Mouse (Mus musculus) CH12.LX (cell line): ENCODE data around the gene Ppt1. TPM values are rescaled to one million over a fixed set of nuclear protein-coding genes. Genes with fewer than 3 reads are reported as not detected.

ENCODE experiments used
- DNase-seq: peaks from one replicate; pipeline ENCODE4 v3.0.0-alpha.2; 2013; ENCODE audit errors: extremely low read depth
- H3K27ac ChIP-seq: 2 replicates; pipeline ENCODE4 v1.5.1; 2012; ENCODE audit warnings: low read depth, mild to moderate bottlenecking, control low read depth, moderate library complexity; ENCODE audit not compliant: insufficient read depth
- H3K27me3 ChIP-seq: replicated peaks from 2 replicates; pipeline ENCODE3; 2012; ENCODE audit warnings: inconsistent platforms
- H3K36me3 ChIP-seq, 2 experiments: replicated peaks in 1 of 2; 2 replicates each; pipeline versions ENCODE3 to v1.6.1; 2012; ENCODE audit warnings: inconsistent platforms in 1 of 2, low read length in 1 of 2, mild to moderate bottlenecking in 1 of 2, mixed read lengths in 1 of 2, moderate library complexity in 1 of 2; ENCODE audit not compliant: control insufficient read depth in 1 of 2, insufficient read depth in 1 of 2
- H3K4me1 ChIP-seq, 2 experiments: 2 replicates each; pipeline ENCODE4 v1.6.1; 2012; ENCODE audit warnings: inconsistent platforms in 1 of 2, moderate library complexity in 1 of 2; ENCODE audit not compliant: insufficient read depth in 2 of 2, control insufficient read depth in 1 of 2
- H3K4me2 ChIP-seq: 2 replicates; pipeline ENCODE4 v1.6.1; 2012; ENCODE audit warnings: low read depth, mild to moderate bottlenecking, control low read depth; ENCODE audit not compliant: poor library complexity, insufficient read depth, severe bottlenecking
- H3K4me3 ChIP-seq, 3 experiments: fragments of 150-350 bp in 1 of 3; sonication (generic) in 1 of 3; replicated peaks in 1 of 3; 2 replicates each; pipeline versions ENCODE3 to v1.5.1; 2011 to 2012; ENCODE audit warnings: low read depth in 2 of 3, low read length in 2 of 3, mild to moderate bottlenecking in 2 of 3, moderate library complexity in 2 of 3, control low read depth in 1 of 3, improper control_type of control experiment in 1 of 3, inconsistent platforms in 1 of 3, mixed read lengths in 1 of 3; ENCODE audit not compliant: poor library complexity in 1 of 3
- H3K79me2 ChIP-seq: replicated peaks from 2 replicates; pipeline ENCODE4 v1.6.1; 2012; ENCODE audit warnings: mild to moderate bottlenecking, moderate library complexity; ENCODE audit not compliant: control insufficient read depth, poor library complexity, insufficient read depth, severe bottlenecking; ENCODE audit errors: extremely low read depth
- H3K9ac ChIP-seq: 2 replicates; pipeline ENCODE4 v1.6.1; 2012; ENCODE audit warnings: low read depth, mild to moderate bottlenecking, control low read depth, moderate library complexity; ENCODE audit not compliant: insufficient read depth
- H3K9me3 ChIP-seq: replicated peaks from 2 replicates; pipeline ENCODE3; 2012; ENCODE audit warnings: low read length, inconsistent platforms, mixed read lengths
- BHLHE40 ChIP-seq: IDR thresholded peaks from 2 replicates; pipeline ENCODE4 v1.6.1; 2011; ENCODE audit warnings: mild to moderate bottlenecking, low read depth, low read length, improper control_type of control experiment
- CHD1 ChIP-seq: IDR thresholded peaks from 2 replicates; pipeline ENCODE4 v1.6.1; 2012; ENCODE audit warnings: low read depth, low read length, improper control_type of control experiment, inconsistent platforms
- CHD2 ChIP-seq: IDR thresholded peaks from 2 replicates; pipeline ENCODE4 v1.6.1; 2011; ENCODE audit warnings: low read length, improper control_type of control experiment
- CTCF ChIP-seq, 2 experiments: IDR thresholded peaks in 1 of 2; conservative IDR thresholded peaks in 1 of 2; 2 replicates each; pipeline ENCODE4 v1.5.1; 2011 to 2012; ENCODE audit warnings: low read depth in 2 of 2, low read length in 2 of 2, improper control_type of control experiment in 1 of 2, inconsistent platforms in 1 of 2, mild to moderate bottlenecking in 1 of 2, moderate library complexity in 1 of 2
- E2F4 ChIP-seq: IDR thresholded peaks from 2 replicates; pipeline ENCODE4 v1.6.1; 2011; ENCODE audit warnings: low read depth, low read length, improper control_type of control experiment; ENCODE audit not compliant: insufficient replicate concordance
- ELF1 ChIP-seq: IDR thresholded peaks from 2 replicates; pipeline ENCODE4 v1.6.1; 2014; ENCODE audit warnings: low read depth, mild to moderate bottlenecking, inconsistent platforms, low read length, improper control_type of control experiment
- EP300 ChIP-seq: IDR thresholded peaks from 2 replicates; pipeline ENCODE4 v1.6.1; 2011; ENCODE audit warnings: low read length, improper control_type of control experiment
- ETS1 ChIP-seq: conservative IDR thresholded peaks from 2 replicates; pipeline ENCODE4 v1.6.1; 2012; ENCODE audit warnings: low read depth, mild to moderate bottlenecking, inconsistent platforms, low read length, improper control_type of control experiment, moderate library complexity
- GABPA ChIP-seq: IDR thresholded peaks from 2 replicates; pipeline ENCODE4 v1.6.1; 2012; ENCODE audit warnings: low read depth, low read length, improper control_type of control experiment, inconsistent platforms; ENCODE audit not compliant: insufficient replicate concordance
- IRF4 ChIP-seq: IDR thresholded peaks from 2 replicates; pipeline ENCODE4 v1.6.1; 2014; ENCODE audit warnings: low read depth, mild to moderate bottlenecking, inconsistent platforms, low read length, improper control_type of control experiment
- JUN ChIP-seq: IDR thresholded peaks from 2 replicates; pipeline ENCODE4 v1.6.1; 2011; ENCODE audit warnings: low read depth, mild to moderate bottlenecking, low read length, improper control_type of control experiment, moderate library complexity; ENCODE audit not compliant: insufficient read depth
- JUND ChIP-seq: conservative IDR thresholded peaks from 2 replicates; pipeline ENCODE4 v1.6.1; 2011; ENCODE audit warnings: low read depth, low read length, improper control_type of control experiment
- MAFK ChIP-seq: IDR thresholded peaks from 2 replicates; pipeline ENCODE4 v1.6.1; 2011; ENCODE audit warnings: low read length, improper control_type of control experiment; ENCODE audit not compliant: insufficient replicate concordance
- MAX ChIP-seq: IDR thresholded peaks from 2 replicates; pipeline ENCODE4 v1.6.1; 2011; ENCODE audit warnings: low read length, improper control_type of control experiment
- MAZ ChIP-seq: IDR thresholded peaks from 2 replicates; pipeline ENCODE4 v1.6.1; 2012; ENCODE audit warnings: low read depth, mild to moderate bottlenecking, inconsistent platforms, low read length, improper control_type of control experiment, moderate library complexity
- MEF2A ChIP-seq: IDR thresholded peaks from 2 replicates; pipeline ENCODE4 v1.6.1; 2014; ENCODE audit warnings: low read depth, mild to moderate bottlenecking, inconsistent platforms, low read length, improper control_type of control experiment, borderline replicate concordance
- MXI1 ChIP-seq: IDR thresholded peaks from 2 replicates; pipeline ENCODE4 v1.6.1; 2011; ENCODE audit warnings: mild to moderate bottlenecking, low read depth, low read length, improper control_type of control experiment
- NELFE ChIP-seq: IDR thresholded peaks from 2 replicates; pipeline ENCODE4 v1.6.1; 2011; ENCODE audit warnings: low read depth, low read length, improper control_type of control experiment
- PAX5 ChIP-seq: IDR thresholded peaks from 2 replicates; pipeline ENCODE4 v1.6.1; 2012; ENCODE audit warnings: low read length, inconsistent platforms, mixed read lengths
- POLR2A ChIP-seq: IDR thresholded peaks from 2 replicates; pipeline ENCODE4 v1.6.1; 2011; ENCODE audit warnings: low read depth, mild to moderate bottlenecking, improper control_type of control experiment, low read length
- POLR2AphosphoS2 ChIP-seq: IDR thresholded peaks from 2 replicates; pipeline ENCODE4 v1.6.1; 2011; ENCODE audit warnings: low read depth, low read length, improper control_type of control experiment
- RAD21 ChIP-seq: IDR thresholded peaks from 2 replicates; pipeline ENCODE4 v1.6.1; 2011; ENCODE audit warnings: low read depth, mild to moderate bottlenecking, low read length, improper control_type of control experiment, moderate library complexity
- RCOR1 ChIP-seq: conservative IDR thresholded peaks from 2 replicates; pipeline ENCODE4 v1.6.1; 2012; ENCODE audit warnings: low read depth, mild to moderate bottlenecking, inconsistent platforms, low read length, improper control_type of control experiment
- SMC3 ChIP-seq: IDR thresholded peaks from 2 replicates; pipeline ENCODE4 v1.6.1; 2011; ENCODE audit warnings: low read depth, low read length, improper control_type of control experiment
- UBTF ChIP-seq: IDR thresholded peaks from 2 replicates; pipeline ENCODE4 v1.6.1; 2012; ENCODE audit warnings: low read depth, mild to moderate bottlenecking, inconsistent platforms, low read length, improper control_type of control experiment, moderate library complexity
- USF1 ChIP-seq: IDR thresholded peaks from 2 replicates; pipeline ENCODE4 v1.6.1; 2014; ENCODE audit warnings: low read depth, mild to moderate bottlenecking, inconsistent platforms, low read length, improper control_type of control experiment
- USF2 ChIP-seq: conservative IDR thresholded peaks from 2 replicates; pipeline ENCODE4 v1.6.1; 2011; ENCODE audit warnings: low read depth, low read length, improper control_type of control experiment
- ZKSCAN1 ChIP-seq: IDR thresholded peaks from 2 replicates; pipeline ENCODE4 v1.6.1; 2012; ENCODE audit warnings: low read depth, inconsistent platforms, low read length, improper control_type of control experiment, borderline replicate concordance
- ZMIZ1 ChIP-seq: IDR thresholded peaks from 2 replicates; pipeline ENCODE4 v1.6.1; 2012; ENCODE audit warnings: low read depth, mild to moderate bottlenecking, inconsistent platforms, low read length, improper control_type of control experiment
- ZNF384 ChIP-seq: IDR thresholded peaks from 2 replicates; pipeline ENCODE4 v1.6.1; 2012; ENCODE audit warnings: low read depth, low read length, improper control_type of control experiment, inconsistent platforms
- dilution Hi-C: fragments of 300-500 bp; cut with MboI; formaldehyde crosslinking; loops from 2 replicates; pipeline ENCODE4 v1.14.3; 2020; ENCODE audit warnings: low sequenced_read_pairs; ENCODE audit not compliant: extremely low pct_unique_long_range_greater_than_20kb, extremely low pct_ligation_motif_present
- in situ Hi-C: fragments of 300-500 bp; cut with MboI; formaldehyde crosslinking; loops from 3 replicates; pipeline ENCODE4 v1.14.3; 2019; ENCODE audit warnings: low sequenced_read_pairs, low pct_ligation_motif_present, low pct_unique_long_range_greater_than_20kb, mixed read lengths
- polyA plus RNA-seq: library from polyadenylated mRNA; unstranded; fragments of >175 nt; gene quantifications from 2 replicates; pipeline ENCODE4 v1.2.1, GENCODE M21; 2012; ENCODE audit warnings: low read depth; ENCODE audit not compliant: insufficient read length
- total RNA-seq, 2 experiments: library from RNA; depleted of rRNA; stranded (reverse); fragments of 300-350 nt in 1 of 2; fragments of >200 nt in 1 of 2; gene quantifications; 2 replicates each; pipeline ENCODE4 v1.2.3; 2012 to 2014

Gene Ppt1
- total and polyA plus RNA-seq, 3 experiments, result 23.8 to 30.7 (median 23.9) TPM

DNA sequence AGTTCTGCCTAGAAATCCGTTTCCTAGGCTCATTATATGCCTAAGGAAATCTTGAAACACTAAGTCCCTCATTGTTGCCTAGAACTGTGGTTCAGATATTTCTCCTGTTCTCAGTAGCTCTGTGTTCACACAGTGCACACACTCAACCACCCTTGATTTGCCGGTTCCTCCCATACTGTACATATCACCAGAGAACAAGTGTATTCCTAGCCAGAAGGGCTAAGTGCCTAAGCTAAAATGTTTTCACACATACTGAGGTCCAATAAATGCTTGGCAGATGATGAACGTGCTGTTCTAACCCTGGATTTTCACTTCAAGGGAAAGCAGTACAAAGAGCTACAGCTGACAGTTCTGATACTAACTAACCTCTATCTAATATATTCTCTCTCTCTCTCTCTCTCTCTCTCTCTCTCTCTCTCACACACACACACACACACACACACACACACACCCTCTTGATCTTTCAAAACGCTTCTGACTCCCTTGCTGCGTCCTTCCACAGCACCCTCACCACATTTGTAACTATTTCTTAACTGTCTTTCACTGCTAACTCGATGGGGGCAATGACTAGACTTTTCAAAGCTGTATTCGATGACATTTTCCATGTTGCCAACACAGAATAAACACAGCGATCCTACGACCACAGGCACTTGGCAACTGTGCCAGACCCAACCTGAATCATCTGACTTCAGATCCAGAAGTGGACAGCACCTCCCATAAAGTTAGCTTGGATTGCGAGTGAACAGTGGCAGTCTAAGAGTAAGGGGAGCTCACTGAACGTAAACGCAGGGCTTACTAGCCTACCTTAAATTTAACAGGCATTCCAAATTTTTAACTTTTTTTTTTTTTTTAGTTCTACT is 48.7 kb downstream of the Ppt1 start:
- dilution Hi-C loops, result no loop called here

DNA sequence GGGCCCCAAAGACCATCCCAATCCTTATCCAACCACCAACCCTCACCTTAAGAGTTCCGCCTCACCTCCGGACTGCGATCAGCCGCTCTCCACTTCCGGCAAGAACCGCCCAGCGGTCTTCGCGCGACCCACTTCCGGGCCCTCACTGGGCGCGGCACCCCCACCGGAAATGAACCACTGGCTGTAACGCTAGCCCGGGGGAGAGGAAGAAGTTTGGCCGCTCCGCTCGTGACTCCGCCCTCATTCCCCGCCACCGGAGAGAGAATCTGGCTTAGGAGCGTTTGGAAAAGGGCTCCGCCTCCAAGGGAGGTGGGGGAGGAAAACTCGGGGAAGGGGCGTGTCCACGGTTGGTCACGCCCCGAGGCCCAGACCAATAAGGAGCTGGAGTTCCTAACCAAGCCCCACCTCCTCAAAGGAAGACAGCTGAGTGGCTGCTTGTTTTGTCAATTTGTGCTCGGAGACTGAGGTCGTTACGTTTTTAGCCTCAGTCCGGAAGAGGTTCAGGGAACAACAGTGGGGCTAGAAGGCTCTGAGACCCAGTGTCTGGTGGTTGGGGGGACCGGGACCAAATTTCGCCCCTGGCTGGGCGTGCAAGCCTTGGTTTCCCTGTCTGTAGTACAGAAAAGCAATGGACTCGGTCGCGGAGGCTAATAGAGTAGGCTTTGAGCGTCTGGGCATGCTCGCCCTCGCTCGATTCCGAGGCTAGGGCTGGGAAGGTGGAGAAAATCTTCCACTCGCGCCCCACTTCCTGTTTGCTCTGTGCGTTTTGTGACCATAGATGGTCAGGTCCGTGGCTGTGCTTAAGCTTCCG is 49.9 kb downstream of the Ppt1 start, which contains the start of gene Cap1:
Cap1 (minus strand) TSS at position 289 of the 811 bp plus-strand sequence.
- Histone ChIP-seq H3K4me2 (peak within 1 kb of the TSS; percentile 91), H3K4me1 (peaks cover 0 to 43% of the 10 kb centered on the region in 2 experiments; a peak in 2 of 4 replicates), H3K27ac (peak within 1 kb of the TSS; percentile 91), H3K27me3 (no peaks in the 10 kb centered on the region), H3K9ac (peak within 1 kb of the TSS; percentile 83), H3K36me3 (peaks cover 0 to 3% of the 10 kb centered on the region in 2 experiments), H3K4me3 (peak within 1 kb of the TSS; percentile 70 to 95 (median 88)), H3K9me3 (no peaks in the 10 kb centered on the region), H3K79me2 (peaks cover 38% of the 10 kb centered on the region)
- in situ Hi-C loops, result no loop called here
- DNase-seq, result peak; percentile 98
- dilution Hi-C loops, result no loop called here
- TF ChIP-seq USF2 (no peak), CTCF (conservative IDR thresholded peaks at IDR 0.05 in 1 of 2, IDR thresholded peaks at IDR 0.05 in 1 of 2; ENCODE audit: low read depth in 2 of 2, low read length in 2 of 2) (no peak), USF1 (peak; percentile 40), GABPA (no peak; the same call in 1 of the 2 replicates), RCOR1 (peak; percentile 81; the same call in 1 of the 2 replicates), MAFK (no peak), MAX (peak; percentile 61), JUND (no peak), ZKSCAN1 (no peak), PAX5 (no peak), CHD2 (peak; percentile 87), ZNF384 (peak; percentile 36; the same call in 1 of the 2 replicates), ELF1 (peak; percentile 94), UBTF (no peak), JUN (no peak), IRF4 (peak; percentile 54), POLR2AphosphoS2 (peak; percentile 90; the same call in 1 of the 2 replicates), NELFE (peak; percentile 95), E2F4 (0 out of 2 replicates have a peak, but pooled peaks have one; percentile 30), SMC3 (no peak), POLR2A (peak; percentile 97), RAD21 (no peak), MAZ (peak; percentile 79), ZMIZ1 (peak; percentile 97), EP300 (no peak; the same call in 1 of the 2 replicates), ETS1 (peak; percentile 52), CHD1 (no peak), MEF2A (peak; percentile 37; the same call in 1 of the 2 replicates)

More for the DNA sequence above, 48.7 kb downstream of the Ppt1 start:
- no peak for DNase-seq
- no peaks in the 10 kb centered on the region for H3K9me3 ChIP-seq
- H3K27ac ChIP-seq, result no peak overlapping the region
- peaks cover 50% of the 10 kb centered on the region for H3K79me2 ChIP-seq
- peak overlapping the region; percentile 83 for H3K9ac ChIP-seq
- TF ChIP-seq BHLHE40 (no peak), MXI1 (peak; percentile 6; the same call in 1 of the 2 replicates), CHD2 (no peak)
- in situ Hi-C loops, result no loop called here
- H3K4me2 ChIP-seq, result peak overlapping the region; percentile 83
- peaks cover 0 to 7% of the 10 kb centered on the region in 2 experiments for H3K36me3 ChIP-seq
- H3K4me3 ChIP-seq, result peak overlapping the region; percentile 70 to 95 (median 88)
- H3K27me3 ChIP-seq, result no peaks in the 10 kb centered on the region
- peaks cover 0 to 51% of the 10 kb centered on the region in 2 experiments; a peak in 2 of 4 replicates for H3K4me1 ChIP-seq
